Mouse (Mus musculus) neural tube, embryonic 15.5 days (tissue): Measurements from ENCODE around the gene Tbca. TPM values are rescaled to one million over a fixed set of nuclear protein-coding genes. Genes with fewer than 3 reads are reported as not detected.
A peak's percentile ranks its signal among the peaks of the same experiment; 100 is the strongest.

ENCODE experiments used
- ATAC-seq: fragments of 200-750 bp; cut with Nextera tagmentation; 2 replicates; pipeline ENCODE4 v1.8.0; 2017; ENCODE audit warnings: mild to moderate bottlenecking, moderate TSS enrichment, moderate library complexity; ENCODE audit not compliant: low FRiP score
- H3K27ac ChIP-seq: fragments of 300-500 bp; sonication (generic); replicated peaks from 2 replicates; pipeline ENCODE4 v1.5.1; 2015; ENCODE audit warnings: mild to moderate bottlenecking, inconsistent platforms
- H3K27me3 ChIP-seq: fragments of 300-500 bp; sonication (generic); replicated peaks from 2 replicates; pipeline ENCODE4 v1.6.1; 2015; ENCODE audit warnings: inconsistent platforms
- H3K36me3 ChIP-seq: fragments of 300-500 bp; sonication (generic); 2 replicates; pipeline ENCODE4 v1.6.1; 2015; ENCODE audit warnings: inconsistent platforms
- H3K4me1 ChIP-seq: fragments of 300-500 bp; sonication (generic); 2 replicates; pipeline ENCODE4 v1.6.1; 2015; ENCODE audit warnings: inconsistent platforms
- H3K4me2 ChIP-seq: fragments of 300-500 bp; sonication (generic); 2 replicates; pipeline ENCODE4 v1.6.1; 2015; ENCODE audit warnings: inconsistent platforms, mild to moderate bottlenecking, moderate library complexity
- H3K4me3 ChIP-seq: fragments of 300-500 bp; sonication (generic); replicated peaks from 2 replicates; pipeline ENCODE4 v1.5.1; 2015; ENCODE audit warnings: mild to moderate bottlenecking, inconsistent platforms
- H3K9ac ChIP-seq: fragments of 300-500 bp; sonication (generic); replicated peaks from 2 replicates; pipeline ENCODE4 v1.6.1; 2015; ENCODE audit warnings: mild to moderate bottlenecking, inconsistent platforms
- H3K9me3 ChIP-seq: fragments of 300-500 bp; sonication (generic); replicated peaks from 2 replicates; pipeline ENCODE4 v1.6.1; 2016; ENCODE audit warnings: inconsistent platforms
- WGBS: fragments of 180-500 bp; shearing (Covaris S2); methylation state at CpG from one replicate; pipeline ENCODE4 v1.1.7; 2015; ENCODE audit warnings: mixed read lengths; 5-methylcytosine and 5-hydroxymethylcytosine counted together
- polyA plus RNA-seq: library from polyadenylated mRNA; unstranded; fragments of >200 nt; fragmentation: Nextera tagmentation; extraction: Ambion mirVana; gene quantifications from 2 replicates; pipeline ENCODE4 v1.2.1, GENCODE M21; 2015

The Tbca gene
- polyA plus RNA-seq, 1 experiment from 2014 or later: 302 TPM

- WGBS: 1% methylated on average over 91 of the region's 95 CpGs
- Histone ChIP-seq H3K9ac (no peak overlapping the region), H3K27me3 (peaks cover 79% of the 10 kb centered on the region), H3K4me2 (peak overlapping the region; percentile 59), H3K36me3 (no peaks in the 10 kb centered on the region), H3K4me3 (peak overlapping the region; percentile 35), H3K4me1 (peaks cover 21% of the 10 kb centered on the region), H3K27ac (no peak overlapping the region), H3K9me3 (no peaks in the 10 kb centered on the region)
- ATAC-seq: peak; percentile 30; the same call in 1 of the 2 replicates
Measured at GRCm38 (mm10) chr13:94883163-94883965, 94.7 kb downstream of the Tbca start.

GRCm38 (mm10) chr13:94883966-94884960 lies 95.6 kb downstream of the Tbca start:
- Histone ChIP-seq H3K9ac (no peak overlapping the region), H3K4me1 (peaks cover 21% of the 10 kb centered on the region), H3K4me2 (peak overlapping the region; percentile 59), H3K27ac (no peak overlapping the region), H3K9me3 (no peaks in the 10 kb centered on the region), H3K4me3 (peak overlapping the region; percentile 35), H3K36me3 (no peaks in the 10 kb centered on the region), H3K27me3 (peaks cover 84% of the 10 kb centered on the region)
- no peak for ATAC-seq
- WGBS: 2% methylated on average over 36 of the region's 36 CpGs

- Histone ChIP-seq H3K9me3 (no peaks in the 10 kb centered on the region), H3K9ac (0 out of 2 replicates have a peak overlapping the region, but pooled peaks have one; percentile 10), H3K36me3 (no peaks in the 10 kb centered on the region), H3K27me3 (peaks cover 86% of the 10 kb centered on the region), H3K4me3 (peak overlapping the region; percentile 24), H3K4me1 (peaks cover 21% of the 10 kb centered on the region), H3K27ac (no peak overlapping the region), H3K4me2 (peak overlapping the region; percentile 48)
- WGBS: 2% methylated on average over 77 of the region's 81 CpGs
- ATAC-seq: peak; percentile 30; the same call in 1 of the 2 replicates
Measured at GRCm38 (mm10) chr13:94885291-94886235, 96.9 kb downstream of the Tbca start.

Other genes starting within 250 kb of the Tbca start
- 6.9 and 7.0 TPM in 2 replicates for gene Otp, start 86.7 kb downstream of the Tbca start, polyA plus RNA-seq
- gene Wdr41, start 187.4 kb downstream of the Tbca start, polyA plus RNA-seq: 26.8 and 27.5 TPM in 2 replicates